Mouse (Mus musculus) midbrain, embryonic 14.5 days (tissue): ENCODE measurements around the gene Efhd1. TPM values are rescaled to one million over a fixed set of nuclear protein-coding genes. Genes with fewer than 3 reads are reported as not detected.

Experiments used
- ATAC-seq: fragments of 200-750 bp; cut with Nextera tagmentation; 2 replicates; pipeline ENCODE4 v1.8.0; 2017; ENCODE audit warnings: moderate number of reproducible peaks, moderate library complexity; ENCODE audit not compliant: low FRiP score, low TSS enrichment
- DNase-seq: peaks from one replicate; pipeline ENCODE4 v3.0.0-alpha.2; 2015
- H3K27ac ChIP-seq: fragments of 300-500 bp; sonication (generic); replicated peaks from 2 replicates; pipeline ENCODE4 v1.5.1; 2014; ENCODE audit warnings: mild to moderate bottlenecking, low read depth, low read length, moderate library complexity
- H3K27me3 ChIP-seq: fragments of 300-500 bp; sonication (generic); 2 replicates; pipeline ENCODE4 v1.6.1; 2014; ENCODE audit warnings: low read length, control low read depth, mixed read lengths; ENCODE audit not compliant: control insufficient read depth, insufficient read depth
- H3K36me3 ChIP-seq: fragments of 300-500 bp; sonication (generic); 2 replicates; pipeline ENCODE4 v1.6.1; 2014; ENCODE audit warnings: low read length, control low read depth; ENCODE audit not compliant: control insufficient read depth, insufficient read depth
- H3K4me1 ChIP-seq: fragments of 300-500 bp; sonication (generic); 2 replicates; pipeline ENCODE4 v1.6.1; 2014; ENCODE audit warnings: mild to moderate bottlenecking, antibody characterized with exemption, low read length, control low read depth; ENCODE audit not compliant: control insufficient read depth, insufficient read depth
- H3K4me2 ChIP-seq: fragments of 300-500 bp; sonication (generic); 2 replicates; pipeline ENCODE4 v1.6.1; 2014; ENCODE audit warnings: mild to moderate bottlenecking, low read length, moderate library complexity
- H3K4me3 ChIP-seq: fragments of 300-500 bp; sonication (generic); replicated peaks from 2 replicates; pipeline ENCODE4 v1.5.1; 2014; ENCODE audit warnings: low read depth, low read length
- H3K9ac ChIP-seq: fragments of 300-500 bp; sonication (generic); replicated peaks from 2 replicates; pipeline ENCODE4 v1.6.1; 2014; ENCODE audit warnings: mild to moderate bottlenecking, low read length, moderate library complexity
- H3K9me3 ChIP-seq: fragments of 300-500 bp; sonication (generic); 2 replicates; pipeline ENCODE4 v1.6.1; 2016; ENCODE audit warnings: low read length, control low read depth, mixed read lengths; ENCODE audit not compliant: control insufficient read depth
- WGBS: fragments of 180-500 bp; shearing (Covaris S2); extraction: QIAGEN DNeasy Blood & Tissue Kit; methylation state at CpG from one replicate; pipeline ENCODE4 v1.1.7; 2014; 5-methylcytosine and 5-hydroxymethylcytosine counted together
- polyA plus RNA-seq: library from polyadenylated mRNA; unstranded; fragments of >200 nt; fragmentation: Nextera tagmentation; extraction: Ambion mirVana; gene quantifications from 2 replicates; pipeline ENCODE4 v1.2.1, GENCODE M21; 2014

The Efhd1 gene
- polyA plus RNA-seq, 1 experiment from 2014 or later = 1.9 TPM

DNA sequence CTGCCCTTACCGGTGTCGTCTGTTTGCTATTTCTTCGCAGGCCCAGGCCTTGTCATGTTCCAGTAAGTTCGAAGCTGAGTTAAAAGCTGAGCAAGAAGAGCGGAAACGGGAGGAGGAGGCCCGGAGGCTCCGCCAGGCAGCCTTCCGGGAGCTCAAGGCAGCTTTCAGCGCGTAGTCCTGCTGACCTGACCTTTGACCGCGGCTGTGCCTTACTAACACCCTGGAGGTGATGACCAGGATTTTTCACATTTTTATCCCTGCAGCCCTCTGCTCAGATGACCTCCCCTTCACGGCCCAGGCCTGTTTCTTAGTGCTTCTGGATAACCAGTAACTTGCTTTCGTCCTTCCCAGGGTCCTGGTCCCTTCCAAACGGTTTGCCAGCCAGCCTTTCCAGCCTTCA lies 45.5 kb downstream of the Efhd1 start:
- Histone ChIP-seq H3K27me3 (no peaks in the 10 kb centered on the region), H3K27ac (no peak overlapping the region), H3K4me1 (no peaks in the 10 kb centered on the region), H3K4me3 (no peak overlapping the region), H3K9ac (no peak overlapping the region), H3K36me3 (no peaks in the 10 kb centered on the region), H3K4me2 (no peak overlapping the region), H3K9me3 (no peaks in the 10 kb centered on the region)
- DNase-seq (no peak), ATAC-seq (no peak)
- WGBS = 78% methylated on average over 16 of the region's 16 CpGs

GRCm38 (mm10) chr1:87312681-87313080 lies 48.5 kb downstream of the Efhd1 start:
- Histone ChIP-seq H3K4me3 (no peak overlapping the region), H3K27ac (no peak overlapping the region), H3K9me3 (no peaks in the 10 kb centered on the region), H3K36me3 (no peaks in the 10 kb centered on the region), H3K9ac (no peak overlapping the region), H3K4me2 (no peak overlapping the region), H3K27me3 (no peaks in the 10 kb centered on the region), H3K4me1 (no peaks in the 10 kb centered on the region)
- WGBS = 88% methylated on average over 2 of the region's 2 CpGs
- DNase-seq (no peak), ATAC-seq (no peak)

DNA sequence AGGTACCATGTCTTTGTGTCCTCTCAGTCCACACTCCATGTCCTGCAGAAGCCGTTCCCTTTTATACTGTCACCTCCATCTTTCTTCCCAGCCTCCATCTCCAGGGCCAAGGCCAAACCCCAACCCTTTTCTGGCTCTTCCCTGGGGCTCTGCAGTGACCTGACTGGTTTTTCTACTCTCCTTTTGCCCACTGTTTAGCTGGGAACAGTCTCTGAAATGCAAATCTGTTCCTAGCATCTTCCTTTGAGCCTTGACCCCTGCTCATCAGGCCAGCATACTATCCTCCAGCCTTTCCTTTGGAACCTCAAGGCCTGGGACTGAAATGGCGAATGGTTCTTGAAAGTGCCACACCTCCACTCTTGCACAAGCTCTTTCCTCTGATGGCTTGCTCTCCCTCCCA lies 49.0 kb downstream of the Efhd1 start:
- no peak overlapping the region for H3K4me2 ChIP-seq
- no peak overlapping the region for H3K4me3 ChIP-seq
- no peaks in the 10 kb centered on the region for H3K27me3 ChIP-seq
- H3K4me1 ChIP-seq = no peaks in the 10 kb centered on the region
- H3K36me3 ChIP-seq = no peaks in the 10 kb centered on the region
- ATAC-seq (no peak), DNase-seq (no peak)
- no peak overlapping the region for H3K9ac ChIP-seq
- 95% methylated on average over 2 of the region's 2 CpGs for WGBS
- no peaks in the 10 kb centered on the region for H3K9me3 ChIP-seq
- no peak overlapping the region for H3K27ac ChIP-seq

GRCm38 (mm10) chr1:87313843-87314570 lies 49.8 kb downstream of the Efhd1 start:
- no peak overlapping the region for H3K4me3 ChIP-seq
- H3K27ac ChIP-seq = no peak overlapping the region
- DNase-seq (no peak), ATAC-seq (no peak)
- H3K9me3 ChIP-seq = peaks cover 5% of the 10 kb centered on the region; the same call in 1 of the 2 replicates
- no peaks in the 10 kb centered on the region for H3K36me3 ChIP-seq
- H3K4me2 ChIP-seq = no peak overlapping the region
- H3K9ac ChIP-seq = no peak overlapping the region
- WGBS = 90% methylated on average over 8 of the region's 8 CpGs
- no peaks in the 10 kb centered on the region for H3K4me1 ChIP-seq
- H3K27me3 ChIP-seq = no peaks in the 10 kb centered on the region

DNA sequence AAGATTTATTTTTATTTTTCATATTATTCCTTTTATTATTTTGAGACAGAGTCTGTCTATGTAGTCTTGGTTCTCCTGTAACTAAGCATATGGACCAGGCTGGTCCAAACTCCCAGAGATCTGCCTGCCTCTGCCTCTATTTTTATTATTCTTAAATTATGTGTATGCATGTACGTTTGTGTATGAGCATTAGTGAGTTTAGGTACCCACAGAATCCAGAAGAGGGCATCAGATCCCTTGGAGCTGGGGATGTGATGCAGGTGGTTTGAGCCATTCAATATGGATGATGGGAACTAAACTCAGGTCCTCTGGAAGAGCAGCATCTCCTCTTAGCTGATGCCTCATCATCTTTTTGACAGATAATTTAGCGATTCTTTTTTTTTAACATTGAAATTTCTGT lies 51.3 kb downstream of the Efhd1 start:
- Histone ChIP-seq H3K27me3 (no peaks in the 10 kb centered on the region), H3K9me3 (peaks cover 16% of the 10 kb centered on the region; the same call in 1 of the 2 replicates), H3K9ac (no peak overlapping the region), H3K4me1 (no peaks in the 10 kb centered on the region), H3K4me2 (no peak overlapping the region), H3K36me3 (no peaks in the 10 kb centered on the region), H3K27ac (no peak overlapping the region), H3K4me3 (no peak overlapping the region)
- 86% methylated on average over 2 of the region's 2 CpGs for WGBS
- ATAC-seq = no peak
- DNase-seq = no peak

DNA sequence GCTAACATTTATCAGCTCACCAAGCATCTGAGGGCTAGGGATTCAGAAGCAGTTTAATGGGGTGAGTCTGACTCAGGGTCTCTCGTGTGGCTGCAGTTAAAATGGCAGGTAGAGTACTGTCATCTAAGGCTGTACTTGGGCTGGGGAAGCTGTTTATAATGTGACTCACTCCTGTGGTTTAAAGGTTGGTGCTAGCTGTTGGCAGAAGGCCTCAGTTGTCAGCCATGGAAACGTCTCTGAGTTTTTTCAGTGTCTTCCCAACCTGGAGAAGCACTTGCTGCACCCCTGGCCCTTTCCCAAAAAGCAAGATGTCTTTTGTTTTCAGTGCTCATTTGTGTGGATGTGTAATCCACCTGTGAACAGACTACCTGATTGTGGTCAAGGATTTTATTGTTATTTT lies 51.7 kb downstream of the Efhd1 start:
- Histone ChIP-seq H3K27me3 (no peaks in the 10 kb centered on the region), H3K4me2 (no peak overlapping the region), H3K9ac (no peak overlapping the region), H3K9me3 (peaks cover 18% of the 10 kb centered on the region), H3K4me1 (no peaks in the 10 kb centered on the region), H3K4me3 (no peak overlapping the region), H3K27ac (no peak overlapping the region), H3K36me3 (no peaks in the 10 kb centered on the region)
- no peak for ATAC-seq
- 75% methylated on average over 2 of the region's 2 CpGs for WGBS
- DNase-seq = no peak

- WGBS = 43% methylated on average over 3 of the region's 3 CpGs
- Histone ChIP-seq H3K36me3 (no peaks in the 10 kb centered on the region), H3K9me3 (peaks cover 26% of the 10 kb centered on the region), H3K9ac (no peak overlapping the region), H3K4me1 (no peaks in the 10 kb centered on the region), H3K4me3 (no peak overlapping the region), H3K4me2 (no peak overlapping the region), H3K27ac (no peak overlapping the region), H3K27me3 (no peaks in the 10 kb centered on the region)
- DNase-seq (peak; percentile 46), ATAC-seq (no peak)
Observed at GRCm38 (mm10) chr1:87316672-87317071, 52.5 kb downstream of the Efhd1 start.

GRCm38 (mm10) chr1:87321071-87321470 lies 56.9 kb downstream of the Efhd1 start:
- Histone ChIP-seq H3K9me3 (peaks cover 28% of the 10 kb centered on the region), H3K27me3 (no peaks in the 10 kb centered on the region), H3K27ac (no peak overlapping the region), H3K9ac (no peak overlapping the region), H3K36me3 (no peaks in the 10 kb centered on the region), H3K4me3 (no peak overlapping the region), H3K4me2 (no peak overlapping the region), H3K4me1 (no peaks in the 10 kb centered on the region)
- WGBS = 13% methylated on average over 1 of the region's 1 CpGs
- no peak for DNase-seq
- ATAC-seq = no peak

DNA sequence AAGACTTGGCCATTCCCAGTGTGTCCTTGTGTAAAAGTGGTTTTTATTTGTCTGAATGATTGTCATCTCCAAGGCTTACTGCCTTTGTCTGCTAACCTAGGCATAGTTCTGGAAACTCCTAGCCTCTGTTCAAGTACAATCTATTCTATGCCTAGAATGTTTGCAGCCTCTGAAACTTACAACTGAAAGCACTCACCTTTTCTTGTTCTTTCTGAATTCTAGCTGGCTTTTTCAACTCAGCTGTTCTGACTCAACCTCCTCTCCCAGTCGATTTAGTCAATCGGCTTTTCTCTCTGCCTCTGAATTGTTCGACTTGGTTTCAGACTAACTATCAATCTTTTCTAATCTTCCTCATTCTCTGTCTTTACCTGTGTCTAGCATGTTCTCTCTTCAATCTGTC lies 58.6 kb downstream of the Efhd1 start:
- H3K9me3 ChIP-seq = peaks cover 28% of the 10 kb centered on the region
- H3K4me1 ChIP-seq = no peaks in the 10 kb centered on the region; the same call in 1 of the 2 replicates
- DNase-seq (no peak), ATAC-seq (no peak)
- no peak overlapping the region for H3K9ac ChIP-seq
- H3K4me2 ChIP-seq = no peak overlapping the region
- H3K36me3 ChIP-seq = no peaks in the 10 kb centered on the region
- H3K4me3 ChIP-seq = no peak overlapping the region
- no peaks in the 10 kb centered on the region for H3K27me3 ChIP-seq
- no peak overlapping the region for H3K27ac ChIP-seq
- WGBS = 97% methylated on average over 3 of the region's 3 CpGs
